Mouse (Mus musculus): Measurements from ENCODE around the gene Synm. TPM values are rescaled to one million over a fixed set of nuclear protein-coding genes. Genes with fewer than 3 reads are reported as not detected.

Synm gene
- polyA plus RNA-seq, 2 experiments: 0.58 to 1.2 TPM

DNA sequence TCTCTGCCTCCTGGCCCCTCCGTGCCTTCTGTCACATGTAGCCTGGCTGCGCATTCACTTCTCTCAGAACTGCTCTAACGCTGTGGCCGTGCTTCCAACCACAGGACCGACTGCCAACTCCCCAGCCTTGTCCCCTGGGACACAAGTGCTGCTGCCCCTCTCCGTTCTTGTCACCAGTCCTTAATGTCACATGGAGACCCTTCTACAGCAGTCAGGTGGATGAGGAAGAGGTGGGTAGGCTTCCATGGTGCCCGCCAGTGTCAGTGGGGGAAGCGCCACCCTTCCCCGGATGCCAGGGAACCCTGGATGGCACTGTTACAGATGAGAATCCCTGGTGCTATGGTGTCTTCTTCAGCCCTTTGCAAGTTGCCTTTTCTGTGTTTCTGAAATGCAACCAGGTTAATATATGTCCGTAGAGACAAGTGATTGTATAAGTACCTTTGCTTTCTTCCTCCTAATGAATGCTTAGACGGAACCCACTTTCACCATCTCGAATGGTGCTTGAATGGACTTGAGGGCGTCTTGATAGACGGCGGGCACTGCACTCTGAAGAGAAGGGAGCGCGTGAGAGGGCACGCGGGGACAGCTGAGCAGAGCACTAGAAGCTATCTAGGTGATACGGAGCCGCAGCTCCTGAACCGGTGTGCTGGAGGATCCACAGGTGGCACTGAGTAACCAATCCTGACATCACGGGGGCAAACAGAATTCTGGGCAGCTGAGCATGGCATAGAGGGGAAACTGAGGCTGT, 66.6 kb downstream of the Synm start:
- no peak for TF ChIP-seq POLR2A (IDR thresholded peaks at IDR 0.05; ENCODE audit: borderline replicate concordance, extremely low read depth, insufficient read depth, insufficient read length)
- H3K36me3 ChIP-seq (ENCODE audit: control insufficient read depth, insufficient read depth, low read length): peaks cover 30% of the 10 kb centered on the region

DNA sequence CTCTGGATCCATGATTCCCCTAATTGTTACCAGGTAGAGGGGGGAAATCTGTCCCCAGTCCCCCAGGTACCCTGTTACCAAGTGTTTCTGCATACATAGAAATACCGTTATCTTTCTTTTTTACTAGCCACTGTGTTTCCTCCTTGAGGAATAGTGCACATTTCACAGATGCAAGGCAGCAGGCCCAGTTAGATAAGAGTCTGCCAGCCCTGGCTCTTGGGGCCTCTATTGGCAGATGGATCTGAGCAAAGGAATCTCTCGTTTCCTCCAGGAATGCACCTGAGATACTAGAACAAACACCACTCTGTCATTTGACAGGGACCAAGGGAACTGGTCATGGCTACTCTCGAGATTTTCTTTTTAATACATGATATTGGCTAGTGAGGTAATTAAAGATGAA, 67.4 kb downstream of the Synm start:
- DNase-seq (ENCODE audit: low spot score) (no peak), ATAC-seq (ENCODE audit: low FRiP score, low read depth) (no peak)
- H3K9ac ChIP-seq (ENCODE audit: low read depth, low read length, severe bottlenecking): no peak overlapping the region
- no peak overlapping the region for H3K4me3 ChIP-seq (replicated peaks; ENCODE audit: low read length)
- no peaks in the 10 kb centered on the region for H3K9me3 ChIP-seq (ENCODE audit: control insufficient read depth, low read length)
- 71% methylated on average over 3 of the region's 3 CpGs for WGBS
- no peak for TF ChIP-seq POLR2A (IDR thresholded peaks at IDR 0.05; ENCODE audit: borderline replicate concordance, extremely low read depth, insufficient read depth, insufficient read length)
- H3K4me1 ChIP-seq (ENCODE audit: control insufficient read depth, insufficient read depth, low read length): no peaks in the 10 kb centered on the region
- H3K27me3 ChIP-seq (ENCODE audit: control insufficient read depth, insufficient read depth, low read length): no peaks in the 10 kb centered on the region
- H3K4me2 ChIP-seq (replicated peaks; ENCODE audit: low read depth, low read length, severe bottlenecking): no peak overlapping the region
- no peak overlapping the region for H3K27ac ChIP-seq (replicated peaks; ENCODE audit: low read depth, low read length)
- peaks cover 26% of the 10 kb centered on the region for H3K36me3 ChIP-seq (ENCODE audit: control insufficient read depth, insufficient read depth, low read length)

More for the DNA sequence above, 66.6 kb downstream of the Synm start:
- H3K4me1 ChIP-seq (ENCODE audit: control insufficient read depth, insufficient read depth, low read length): no peaks in the 10 kb centered on the region
- H3K9me3 ChIP-seq (ENCODE audit: control insufficient read depth, low read length): no peaks in the 10 kb centered on the region
- no peak overlapping the region for H3K4me2 ChIP-seq (replicated peaks; ENCODE audit: low read depth, low read length, severe bottlenecking)
- H3K27me3 ChIP-seq (ENCODE audit: control insufficient read depth, insufficient read depth, low read length): no peaks in the 10 kb centered on the region
- H3K4me3 ChIP-seq (replicated peaks; ENCODE audit: low read length): no peak overlapping the region
- H3K9ac ChIP-seq (ENCODE audit: low read depth, low read length, severe bottlenecking): no peak overlapping the region
- 94% methylated on average over 23 of the region's 23 CpGs for WGBS
- DNase-seq (ENCODE audit: low spot score): no peak
- no peak for ATAC-seq (ENCODE audit: low FRiP score, low read depth)
- no peak overlapping the region for H3K27ac ChIP-seq (replicated peaks; ENCODE audit: low read depth, low read length)

DNA sequence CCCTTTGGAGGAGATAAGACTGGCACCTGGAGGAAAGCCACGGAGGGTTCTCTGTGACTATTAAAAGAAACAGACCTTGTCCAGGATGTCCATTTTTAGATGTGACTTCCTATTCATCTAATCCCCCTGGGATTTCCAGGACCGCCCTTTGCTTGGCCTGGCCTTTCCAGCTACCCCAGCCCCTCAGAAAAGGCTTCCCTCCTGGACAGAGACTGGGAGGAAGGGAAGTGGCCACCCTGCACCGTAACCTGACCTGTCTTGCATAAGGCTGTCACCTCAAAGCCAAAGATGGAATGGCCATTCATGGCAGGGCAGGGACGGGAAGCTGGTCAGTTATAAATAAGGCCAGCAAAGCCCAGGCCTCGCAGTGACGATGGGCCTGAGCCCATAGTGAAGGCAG, 68.5 kb downstream of the Synm start:
- Histone ChIP-seq H3K4me1 (ENCODE audit: control insufficient read depth, insufficient read depth, low read length) (no peaks in the 10 kb centered on the region), H3K27me3 (ENCODE audit: control insufficient read depth, insufficient read depth, low read length) (no peaks in the 10 kb centered on the region), H3K4me3 (replicated peaks; ENCODE audit: low read length) (no peak overlapping the region), H3K36me3 (ENCODE audit: control insufficient read depth, insufficient read depth, low read length) (peaks cover 25% of the 10 kb centered on the region), H3K9ac (ENCODE audit: low read depth, low read length, severe bottlenecking) (no peak overlapping the region), H3K9me3 (ENCODE audit: control insufficient read depth, low read length) (no peaks in the 10 kb centered on the region), H3K4me2 (replicated peaks; ENCODE audit: low read depth, low read length, severe bottlenecking) (no peak overlapping the region), H3K27ac (replicated peaks; ENCODE audit: low read depth, low read length) (no peak overlapping the region)
- no peak for ATAC-seq (ENCODE audit: low FRiP score, low read depth)
- TF ChIP-seq POLR2A (IDR thresholded peaks at IDR 0.05; ENCODE audit: borderline replicate concordance, extremely low read depth, insufficient read depth, insufficient read length): no peak
- DNase-seq (ENCODE audit: low spot score): no peak
- 74% methylated on average over 6 of the region's 6 CpGs for WGBS

DNA sequence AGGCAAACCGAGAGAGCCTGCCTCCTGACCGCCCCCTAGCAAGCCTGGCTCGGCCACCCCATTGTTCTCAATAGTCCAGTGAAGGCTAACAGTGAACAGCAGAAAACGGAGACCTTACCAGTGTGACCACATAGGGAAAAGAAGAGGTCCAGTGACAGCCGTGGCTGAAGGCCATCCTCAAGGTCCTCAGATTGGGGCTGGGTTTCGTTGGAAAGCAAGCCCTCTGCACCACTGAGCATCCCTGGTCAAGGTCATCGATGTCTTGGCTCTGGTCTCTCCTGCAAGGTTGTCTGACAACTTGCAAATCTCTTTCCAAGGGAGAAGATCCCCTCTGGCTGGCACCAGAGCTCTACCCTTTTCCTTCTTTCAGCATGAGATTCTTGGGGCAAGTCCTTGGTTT, 69.7 kb downstream of the Synm start:
- no peaks in the 10 kb centered on the region for H3K9me3 ChIP-seq (ENCODE audit: control insufficient read depth, low read length)
- no peak for TF ChIP-seq POLR2A (IDR thresholded peaks at IDR 0.05; ENCODE audit: borderline replicate concordance, extremely low read depth, insufficient read depth, insufficient read length)
- H3K36me3 ChIP-seq (ENCODE audit: control insufficient read depth, insufficient read depth, low read length): peaks cover 29% of the 10 kb centered on the region
- H3K4me3 ChIP-seq (replicated peaks; ENCODE audit: low read length): no peak overlapping the region
- no peak overlapping the region for H3K4me2 ChIP-seq (replicated peaks; ENCODE audit: low read depth, low read length, severe bottlenecking)
- no peaks in the 10 kb centered on the region for H3K4me1 ChIP-seq (ENCODE audit: control insufficient read depth, insufficient read depth, low read length)
- no peaks in the 10 kb centered on the region for H3K27me3 ChIP-seq (ENCODE audit: control insufficient read depth, insufficient read depth, low read length)
- ATAC-seq (ENCODE audit: low FRiP score, low read depth) (no peak), DNase-seq (ENCODE audit: low spot score) (no peak)
- H3K9ac ChIP-seq (ENCODE audit: low read depth, low read length, severe bottlenecking): no peak overlapping the region
- 89% methylated on average over 7 of the region's 7 CpGs for WGBS
- H3K27ac ChIP-seq (replicated peaks; ENCODE audit: low read depth, low read length): no peak overlapping the region

DNA sequence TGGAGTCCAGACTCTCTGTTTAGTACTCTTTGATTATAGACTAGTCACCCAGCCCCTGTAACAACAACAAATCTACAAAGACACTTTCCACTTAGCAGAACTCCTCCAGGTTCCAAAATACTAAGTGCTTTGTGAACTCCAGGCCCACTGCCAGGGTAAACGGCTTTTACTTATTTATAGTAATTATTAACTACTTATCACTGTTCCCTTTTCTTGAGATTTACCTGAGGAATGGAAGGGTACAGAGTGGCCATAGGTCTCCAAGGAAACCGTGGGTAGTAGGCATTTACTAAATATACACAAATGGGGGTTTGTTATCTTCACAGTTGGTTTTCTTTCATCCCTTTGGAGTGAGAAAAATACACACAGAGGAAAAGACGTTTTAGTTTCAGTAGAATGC, 71.3 kb downstream of the Synm start:
- Histone ChIP-seq H3K4me2 (replicated peaks; ENCODE audit: low read depth, low read length, severe bottlenecking) (no peak overlapping the region), H3K36me3 (ENCODE audit: control insufficient read depth, insufficient read depth, low read length) (peaks cover 37% of the 10 kb centered on the region), H3K4me3 (replicated peaks; ENCODE audit: low read length) (no peak overlapping the region), H3K27me3 (ENCODE audit: control insufficient read depth, insufficient read depth, low read length) (no peaks in the 10 kb centered on the region), H3K9me3 (ENCODE audit: control insufficient read depth, low read length) (no peaks in the 10 kb centered on the region), H3K4me1 (ENCODE audit: control insufficient read depth, insufficient read depth, low read length) (no peaks in the 10 kb centered on the region), H3K9ac (ENCODE audit: low read depth, low read length, severe bottlenecking) (no peak overlapping the region), H3K27ac (replicated peaks; ENCODE audit: low read depth, low read length) (no peak overlapping the region)
- ATAC-seq (ENCODE audit: low FRiP score, low read depth) (no peak), DNase-seq (ENCODE audit: low spot score) (no peak)
- TF ChIP-seq POLR2A (IDR thresholded peaks at IDR 0.05; ENCODE audit: borderline replicate concordance, extremely low read depth, insufficient read depth, insufficient read length): no peak
- WGBS: 49% methylated on average over 3 of the region's 3 CpGs

All from limb, embryonic 14.5 days (tissue).